Mouse (Mus musculus): ENCODE data around the gene Hspa4. TPM values are rescaled to one million over a fixed set of nuclear protein-coding genes. Genes with fewer than 3 reads are reported as not detected.
"Not testable (repeated sequence)": the region's sequence is repeated elsewhere in the genome, so short reads cannot be mapped to it uniquely, and the experiment has no call there.

The Hspa4 gene
- total RNA-seq, 2 experiments from 2014 or later, result 80.2 to 106 TPM

GRCm38 (mm10) chr11:53301167-53301515 lies 884 bp upstream of the Hspa4 start:
- DNase-seq, result no peak
- no peak for TF ChIP-seq CTCF (IDR thresholded peaks at IDR 0.05)
- Histone ChIP-seq H3K4me3 (peak overlapping the region; percentile 94), H3K27ac (peak overlapping the region; percentile 99)
- intact Hi-C loops (cut with DNase I), result loop anchor here (2.0 kb wide), 1 partner anchor 130 kb away; the partner anchor contains the start of genes Gdf9 and Uqcrq

GRCm38 (mm10) chr11:53299551-53300329 lies 517 bp downstream of the Hspa4 start:
- peak; percentile 25 for TF ChIP-seq CTCF (IDR thresholded peaks at IDR 0.05)
- Histone ChIP-seq H3K27ac (peak overlapping the region; percentile 99), H3K4me3 (peak overlapping the region; percentile 94)
- DNase-seq, result peak; percentile 74
- intact Hi-C loops (cut with DNase I), result loop anchor here (2.0 kb wide), 2 partner anchors 51 to 131 kb away; partner anchors contain the start of genes Aff4, Gdf9 and Uqcrq

GRCm38 (mm10) chr11:53297947-53298860 lies 2.1 kb downstream of the Hspa4 start:
- Histone ChIP-seq H3K4me3 (peak overlapping the region; percentile 94), H3K27ac (peak overlapping the region; percentile 99; the same call in 1 of the 2 replicates)
- intact Hi-C loops (cut with DNase I), result loop anchor here (2.0 kb wide), 1 partner anchor 53 kb away; the partner anchor contains the start of gene Aff4
- TF ChIP-seq CTCF (IDR thresholded peaks at IDR 0.05), result no peak
- DNase-seq, result no peak

- H3K27ac ChIP-seq, result no peak overlapping the region
- no peak for TF ChIP-seq CTCF (IDR thresholded peaks at IDR 0.05)
Measured at GRCm38 (mm10) chr11:53296880-53297279, 3.4 kb downstream of the Hspa4 start.

GRCm38 (mm10) chr11:53294441-53294840 lies 5.8 kb downstream of the Hspa4 start:
- intact Hi-C loops (cut with DNase I), result no loop called here
- Histone ChIP-seq H3K27ac (no peak overlapping the region), H3K4me3 (no peak overlapping the region)
- no peak for TF ChIP-seq CTCF (IDR thresholded peaks at IDR 0.05)
- no peak for DNase-seq

More at GRCm38 (mm10) chr11:53296880-53297279, 3.4 kb downstream of the Hspa4 start:
- intact Hi-C loops (cut with DNase I), result no loop called here
- DNase-seq, result no peak
- no peak overlapping the region for H3K4me3 ChIP-seq

GRCm38 (mm10) chr11:53290871-53291270 lies 9.4 kb downstream of the Hspa4 start:
- no peak for DNase-seq

GRCm38 (mm10) chr11:53290187-53290586 lies 10.1 kb downstream of the Hspa4 start:
- H3K27ac ChIP-seq; H3K4me3 ChIP-seq; intact Hi-C loops (cut with DNase I); DNase-seq: not testable (repeated sequence)

More at GRCm38 (mm10) chr11:53290871-53291270, 9.4 kb downstream of the Hspa4 start:
- no peak overlapping the region for H3K4me3 ChIP-seq
- TF ChIP-seq CTCF (IDR thresholded peaks at IDR 0.05), result no peak
- intact Hi-C loops (cut with DNase I), result no loop called here
- no peak overlapping the region for H3K27ac ChIP-seq

- DNase-seq, result no peak
- intact Hi-C loops (cut with DNase I), result no loop called here
- no peak overlapping the region for H3K27ac ChIP-seq
- H3K4me3 ChIP-seq, result no peak overlapping the region
- TF ChIP-seq CTCF (IDR thresholded peaks at IDR 0.05), result no peak
Measured at GRCm38 (mm10) chr11:53285885-53286284, 14.4 kb downstream of the Hspa4 start.

GRCm38 (mm10) chr11:53278411-53278810 lies 21.8 kb downstream of the Hspa4 start:
- intact Hi-C loops (cut with DNase I), result no loop called here
- peak overlapping the region; percentile 17; the same call in 1 of the 2 replicates for H3K27ac ChIP-seq
- TF ChIP-seq CTCF (IDR thresholded peaks at IDR 0.05), result no peak
- no peak overlapping the region for H3K4me3 ChIP-seq
- DNase-seq, result no peak

GRCm38 (mm10) chr11:53275358-53275757 lies 24.9 kb downstream of the Hspa4 start:
- DNase-seq, result no peak
- intact Hi-C loops (cut with DNase I), result no loop called here
- no peak for TF ChIP-seq CTCF (IDR thresholded peaks at IDR 0.05)
- H3K27ac ChIP-seq, result no peak overlapping the region
- H3K4me3 ChIP-seq, result no peak overlapping the region

- no peak for DNase-seq
- intact Hi-C loops (cut with DNase I), result no loop called here
- no peak for TF ChIP-seq CTCF (IDR thresholded peaks at IDR 0.05)
- no peak overlapping the region for H3K27ac ChIP-seq
- H3K4me3 ChIP-seq, result no peak overlapping the region
Measured at GRCm38 (mm10) chr11:53273313-53273712, 26.9 kb downstream of the Hspa4 start.

- intact Hi-C loops (cut with DNase I), result no loop called here
- Histone ChIP-seq H3K4me3 (no peak overlapping the region), H3K27ac (no peak overlapping the region)
- no peak for DNase-seq
- no peak for TF ChIP-seq CTCF (IDR thresholded peaks at IDR 0.05)
Measured at GRCm38 (mm10) chr11:53269596-53269995, 30.7 kb downstream of the Hspa4 start.

- no peak for DNase-seq
- Histone ChIP-seq H3K27ac (no peak overlapping the region), H3K4me3 (no peak overlapping the region)
- no peak for TF ChIP-seq CTCF (IDR thresholded peaks at IDR 0.05)
- intact Hi-C loops (cut with DNase I), result no loop called here
Measured at GRCm38 (mm10) chr11:53260556-53260955, 39.7 kb downstream of the Hspa4 start.

All from gastrocnemius, adult 2 months (tissue).